Mouse (Mus musculus) midbrain, postnatal 0 days (tissue): ENCODE measurements at regions not wholly inside any gene's neighbourhood (a gene's known extent, or its start where the extent isn't known, plus 50 kb on each side); places are given as distances from the start of the nearest gene placed in this dataset.
A peak's percentile ranks its signal among the peaks of the same experiment; 100 is the strongest.

Source experiments
- ATAC-seq: fragments of 200-750 bp; cut with Nextera tagmentation; 2 replicates; pipeline ENCODE4 v1.8.0; 2017; ENCODE audit warnings: moderate number of reproducible peaks, mild to moderate bottlenecking, moderate TSS enrichment, moderate library complexity; ENCODE audit not compliant: low FRiP score
- DNase-seq: peaks from one replicate; pipeline ENCODE4 v3.0.0-alpha.2; 2015; ENCODE audit warnings: low spot score
- H3K27ac ChIP-seq: fragments of 300-500 bp; sonication (generic); 2 replicates; pipeline ENCODE4 v1.5.1; 2014; ENCODE audit warnings: low read depth, mild to moderate bottlenecking, low read length, mixed read lengths
- H3K27me3 ChIP-seq: fragments of 300-500 bp; sonication (generic); 2 replicates; pipeline ENCODE4 v1.6.1; 2014; ENCODE audit warnings: low read length, control low read depth, mixed read lengths; ENCODE audit not compliant: insufficient read depth
- H3K36me3 ChIP-seq: fragments of 300-500 bp; sonication (generic); 2 replicates; pipeline ENCODE4 v1.6.1; 2014; ENCODE audit warnings: low read length, control low read depth, mixed read lengths; ENCODE audit not compliant: insufficient read depth
- H3K4me1 ChIP-seq: fragments of 300-500 bp; sonication (generic); 2 replicates; pipeline ENCODE4 v1.6.1; 2014; ENCODE audit warnings: mild to moderate bottlenecking, control low read depth, antibody characterized with exemption, low read length, mixed read lengths; ENCODE audit not compliant: insufficient read depth
- H3K4me2 ChIP-seq: fragments of 300-500 bp; sonication (generic); 2 replicates; pipeline ENCODE4 v1.6.1; 2014; ENCODE audit warnings: low read depth, mild to moderate bottlenecking, low read length, mixed read lengths; ENCODE audit not compliant: poor library complexity, severe bottlenecking
- H3K4me3 ChIP-seq: fragments of 300-500 bp; sonication (generic); 2 replicates; pipeline ENCODE4 v1.5.1; 2014; ENCODE audit warnings: low read depth, mild to moderate bottlenecking, low read length, moderate library complexity
- H3K9ac ChIP-seq: fragments of 300-500 bp; sonication (generic); replicated peaks from 2 replicates; pipeline ENCODE4 v1.6.1; 2014; ENCODE audit warnings: mild to moderate bottlenecking, low read length, moderate library complexity, mixed read lengths; ENCODE audit not compliant: poor library complexity, severe bottlenecking
- H3K9me3 ChIP-seq: fragments of 300-500 bp; sonication (generic); 2 replicates; pipeline ENCODE4 v1.6.1; 2016; ENCODE audit warnings: low read length, control low read depth
- CTCF ChIP-seq: IDR thresholded peaks from 2 replicates; pipeline ENCODE4 v1.5.1; 2016; ENCODE audit warnings: antibody characterized with exemption, mild to moderate bottlenecking
- whole genome bisulfite sequencing: fragments of 180-500 bp; shearing (Covaris S2); extraction: QIAGEN DNeasy Blood & Tissue Kit; methylation state at CpG from one replicate; pipeline ENCODE4 v1.1.7; 2014; 5-methylcytosine and 5-hydroxymethylcytosine counted together

DNA sequence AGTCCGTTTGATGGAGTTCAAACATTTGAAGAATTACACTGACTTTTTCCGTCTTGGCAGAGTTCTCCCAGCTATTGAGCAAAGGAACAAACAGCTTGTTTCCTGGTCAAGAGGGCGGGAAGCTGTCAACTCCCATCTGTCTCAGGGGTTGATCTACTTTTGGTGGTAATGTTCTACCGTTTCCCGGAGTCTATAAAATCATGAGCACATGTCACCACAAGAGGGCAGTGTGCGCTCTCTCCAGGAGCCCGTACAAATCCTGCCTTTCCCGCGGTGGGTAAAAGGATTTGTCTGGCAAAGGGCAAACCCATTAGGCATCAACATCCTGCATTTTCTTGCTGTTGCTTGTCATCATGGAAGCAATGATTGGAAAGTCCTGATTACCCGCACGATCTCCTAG lies 106.1 kb upstream of the Zfp64 start:
- no peaks in the 10 kb centered on the region for H3K9me3 ChIP-seq
- ATAC-seq (no peak), DNase-seq (peak; percentile 93)
- H3K4me1 ChIP-seq: no peaks in the 10 kb centered on the region
- H3K27me3 ChIP-seq: no peaks in the 10 kb centered on the region
- no peak overlapping the region for H3K4me2 ChIP-seq
- H3K4me3 ChIP-seq: no peak overlapping the region
- no peak overlapping the region for H3K27ac ChIP-seq
- peak; percentile 98 for TF ChIP-seq CTCF
- 8% methylated on average over 11 of the region's 11 CpGs for WGBS
- no peaks in the 10 kb centered on the region for H3K36me3 ChIP-seq
- no peak overlapping the region for H3K9ac ChIP-seq

- Histone ChIP-seq H3K4me2 (no peak overlapping the region), H3K27ac (no peak overlapping the region), H3K36me3 (no peaks in the 10 kb centered on the region), H3K9ac (no peak overlapping the region), H3K27me3 (no peaks in the 10 kb centered on the region), H3K4me3 (no peak overlapping the region), H3K4me1 (no peaks in the 10 kb centered on the region), H3K9me3 (no peaks in the 10 kb centered on the region)
- no peak for DNase-seq
- no peak for ATAC-seq
- TF ChIP-seq CTCF: no peak
- 55% methylated on average over 13 of the region's 13 CpGs for WGBS
Measured at GRCm38 (mm10) chr2:169060495-169060894, 105.1 kb upstream of the Zfp64 start.

GRCm38 (mm10) chr2:169057831-169058230 lies 102.4 kb upstream of the Zfp64 start:
- no peaks in the 10 kb centered on the region for H3K4me1 ChIP-seq
- H3K27me3 ChIP-seq: no peaks in the 10 kb centered on the region
- TF ChIP-seq CTCF: peak; percentile 58
- ATAC-seq: no peak
- no peak overlapping the region for H3K9ac ChIP-seq
- DNase-seq: no peak
- no peaks in the 10 kb centered on the region for H3K9me3 ChIP-seq
- no peak overlapping the region for H3K27ac ChIP-seq
- H3K4me3 ChIP-seq: no peak overlapping the region
- no peak overlapping the region for H3K4me2 ChIP-seq
- H3K36me3 ChIP-seq: no peaks in the 10 kb centered on the region
- WGBS: 78% methylated on average over 5 of the region's 5 CpGs

- H3K27me3 ChIP-seq: no peaks in the 10 kb centered on the region
- WGBS: 89% methylated on average over 14 of the region's 14 CpGs
- no peak overlapping the region for H3K9ac ChIP-seq
- DNase-seq (no peak), ATAC-seq (no peak)
- no peaks in the 10 kb centered on the region for H3K9me3 ChIP-seq
- H3K4me3 ChIP-seq: no peak overlapping the region
- no peaks in the 10 kb centered on the region for H3K36me3 ChIP-seq
- TF ChIP-seq CTCF: no peak
- H3K27ac ChIP-seq: no peak overlapping the region
- no peak overlapping the region for H3K4me2 ChIP-seq
- H3K4me1 ChIP-seq: no peaks in the 10 kb centered on the region
Measured at GRCm38 (mm10) chr2:169049947-169050346, 94.6 kb upstream of the Zfp64 start.

GRCm38 (mm10) chr2:169041748-169042147 lies 86.4 kb upstream of the Zfp64 start:
- TF ChIP-seq CTCF: peak; percentile 41
- 78% methylated on average over 2 of the region's 2 CpGs for WGBS
- Histone ChIP-seq H3K9me3 (no peaks in the 10 kb centered on the region), H3K4me1 (no peaks in the 10 kb centered on the region), H3K4me2 (no peak overlapping the region), H3K36me3 (no peaks in the 10 kb centered on the region), H3K9ac (no peak overlapping the region), H3K27me3 (no peaks in the 10 kb centered on the region), H3K4me3 (no peak overlapping the region), H3K27ac (no peak overlapping the region)
- ATAC-seq: no peak
- no peak for DNase-seq

- Histone ChIP-seq H3K27me3 (no peaks in the 10 kb centered on the region), H3K27ac (peak overlapping the region; percentile 57), H3K9ac (0 out of 2 replicates have a peak overlapping the region, but pooled peaks have one; percentile 24), H3K9me3 (no peaks in the 10 kb centered on the region), H3K4me3 (no peak overlapping the region), H3K36me3 (no peaks in the 10 kb centered on the region), H3K4me2 (peak overlapping the region; percentile 15), H3K4me1 (no peaks in the 10 kb centered on the region)
- ATAC-seq (no peak), DNase-seq (no peak)
- WGBS: 30% methylated on average over 11 of the region's 11 CpGs
- no peak for TF ChIP-seq CTCF
Measured at GRCm38 (mm10) chr2:169037975-169038374, 82.6 kb upstream of the Zfp64 start.
